Mouse (Mus musculus): ENCODE data around the gene Lef1. TPM values are rescaled to one million over a fixed set of nuclear protein-coding genes. Genes with fewer than 3 reads are reported as not detected.

The Lef1 gene
- polyA plus RNA-seq, 1 experiment = 12.0 TPM

GRCm38 (mm10) chr3:131172293-131172692 is 62.0 kb downstream of the Lef1 start:
- DNase-seq (ENCODE audit: extremely low spot score in 1 of 2, low spot score in 1 of 2) = no peak

- no peak for DNase-seq (ENCODE audit: extremely low spot score in 1 of 2, low spot score in 1 of 2)
These were observed 70.7 kb downstream of the Lef1 start for GRCm38 (mm10) chr3:131181006-131181405.

- no peak for DNase-seq (ENCODE audit: extremely low spot score in 1 of 2, low spot score in 1 of 2)
These were observed 71.9 kb downstream of the Lef1 start for GRCm38 (mm10) chr3:131182158-131182557.

GRCm38 (mm10) chr3:131186193-131186592 is 75.9 kb downstream of the Lef1 start:
- DNase-seq (ENCODE audit: extremely low spot score in 1 of 2, low spot score in 1 of 2) = no peak

GRCm38 (mm10) chr3:131190239-131190638 is 80.0 kb downstream of the Lef1 start:
- no peak for DNase-seq (ENCODE audit: extremely low spot score in 1 of 2, low spot score in 1 of 2)

- DNase-seq (ENCODE audit: extremely low spot score in 1 of 2, low spot score in 1 of 2) = no peak
These were observed 80.5 kb downstream of the Lef1 start for GRCm38 (mm10) chr3:131190671-131191367.

- DNase-seq (ENCODE audit: extremely low spot score in 1 of 2, low spot score in 1 of 2) = no peak
These were observed 81.2 kb downstream of the Lef1 start for GRCm38 (mm10) chr3:131191454-131191853.

- DNase-seq (ENCODE audit: extremely low spot score in 1 of 2, low spot score in 1 of 2) = no peak
These were observed 85.8 kb downstream of the Lef1 start for GRCm38 (mm10) chr3:131196050-131196449.

GRCm38 (mm10) chr3:131196507-131197019 is 86.3 kb downstream of the Lef1 start:
- DNase-seq (ENCODE audit: extremely low spot score in 1 of 2, low spot score in 1 of 2) = no peak

GRCm38 (mm10) chr3:131198991-131199390 is 88.7 kb downstream of the Lef1 start:
- no peak for DNase-seq (ENCODE audit: extremely low spot score in 1 of 2, low spot score in 1 of 2)

- DNase-seq (ENCODE audit: extremely low spot score in 1 of 2, low spot score in 1 of 2) = no peak
These were observed 89.5 kb downstream of the Lef1 start for GRCm38 (mm10) chr3:131199590-131200288.

- no peak for DNase-seq (ENCODE audit: extremely low spot score in 1 of 2, low spot score in 1 of 2)
These were observed 92.0 kb downstream of the Lef1 start for GRCm38 (mm10) chr3:131202311-131202710.

- DNase-seq (ENCODE audit: extremely low spot score in 1 of 2, low spot score in 1 of 2) = no peak
These were observed 97.6 kb downstream of the Lef1 start for GRCm38 (mm10) chr3:131207846-131208245.

- no peak for DNase-seq (ENCODE audit: extremely low spot score in 1 of 2, low spot score in 1 of 2)
These were observed 98.1 kb downstream of the Lef1 start for GRCm38 (mm10) chr3:131208265-131208891.

GRCm38 (mm10) chr3:131212200-131212599 is 101.9 kb downstream of the Lef1 start:
- no peak for DNase-seq (ENCODE audit: extremely low spot score in 1 of 2, low spot score in 1 of 2)

GRCm38 (mm10) chr3:131214060-131214658 is 103.9 kb downstream of the Lef1 start:
- DNase-seq (ENCODE audit: extremely low spot score in 1 of 2, low spot score in 1 of 2) = no peak

GRCm38 (mm10) chr3:131214841-131215240 is 104.6 kb downstream of the Lef1 start:
- peak in 1 of 2 experiments; percentile 41 for DNase-seq (ENCODE audit: extremely low spot score in 1 of 2, low spot score in 1 of 2)

GRCm38 (mm10) chr3:131218636-131219390 is 108.5 kb downstream of the Lef1 start:
- DNase-seq (ENCODE audit: extremely low spot score in 1 of 2, low spot score in 1 of 2) = no peak

GRCm38 (mm10) chr3:131228083-131228482 is 117.8 kb downstream of the Lef1 start:
- DNase-seq (ENCODE audit: extremely low spot score in 1 of 2, low spot score in 1 of 2) = no peak

GRCm38 (mm10) chr3:131237061-131237460 is 126.8 kb downstream of the Lef1 start:
- DNase-seq (ENCODE audit: extremely low spot score in 1 of 2, low spot score in 1 of 2) = no peak
